Mouse (Mus musculus) yolk sac, embryonic 10.5 days (tissue): ENCODE results near the gene Phf21b.

Experiments used
- DNase-seq: peaks from one replicate; pipeline ENCODE4 v3.0.0-alpha.2; 2017; ENCODE audit warnings: low spot score

Gene Phf21b

GRCm38 (mm10) chr15:84846216-84846615 is 9.6 kb downstream of the Phf21b start:
- DNase-seq = no peak

- no peak for DNase-seq
Measured at GRCm38 (mm10) chr15:84844831-84845230, 11.0 kb downstream of the Phf21b start.

GRCm38 (mm10) chr15:84843034-84843433 is 12.8 kb downstream of the Phf21b start:
- DNase-seq = no peak

GRCm38 (mm10) chr15:84841925-84842821 is 13.7 kb downstream of the Phf21b start:
- no peak for DNase-seq

GRCm38 (mm10) chr15:84840560-84840959 is 15.3 kb downstream of the Phf21b start:
- no peak for DNase-seq

- DNase-seq = no peak
Measured at GRCm38 (mm10) chr15:84839521-84839920, 16.3 kb downstream of the Phf21b start.

GRCm38 (mm10) chr15:84837896-84838295 is 18.0 kb downstream of the Phf21b start:
- DNase-seq = no peak

- DNase-seq = peak; percentile 82
Measured at GRCm38 (mm10) chr15:84829416-84829815, 26.4 kb downstream of the Phf21b start.

GRCm38 (mm10) chr15:84828603-84829002 is 27.2 kb downstream of the Phf21b start:
- no peak for DNase-seq

- DNase-seq = no peak
Measured at GRCm38 (mm10) chr15:84823086-84823485, 32.8 kb downstream of the Phf21b start.

- DNase-seq = no peak
Measured at GRCm38 (mm10) chr15:84820811-84821210, 35.0 kb downstream of the Phf21b start.

GRCm38 (mm10) chr15:84818284-84818683 is 37.6 kb downstream of the Phf21b start:
- no peak for DNase-seq

GRCm38 (mm10) chr15:84817589-84817988 is 38.3 kb downstream of the Phf21b start:
- DNase-seq = no peak

- DNase-seq = no peak
Measured at GRCm38 (mm10) chr15:84815171-84815570, 40.7 kb downstream of the Phf21b start.

GRCm38 (mm10) chr15:84812831-84813357 is 43.0 kb downstream of the Phf21b start:
- DNase-seq = no peak

GRCm38 (mm10) chr15:84811126-84811525 is 44.7 kb downstream of the Phf21b start:
- DNase-seq = no peak

- DNase-seq = no peak
Measured at GRCm38 (mm10) chr15:84809275-84809952, 46.4 kb downstream of the Phf21b start.

GRCm38 (mm10) chr15:84803685-84804084 is 52.2 kb downstream of the Phf21b start:
- no peak for DNase-seq

- no peak for DNase-seq
Measured at GRCm38 (mm10) chr15:84800132-84800531, 55.7 kb downstream of the Phf21b start.

GRCm38 (mm10) chr15:84793649-84794048 is 62.2 kb downstream of the Phf21b start:
- no peak for DNase-seq

- no peak for DNase-seq
Measured at GRCm38 (mm10) chr15:84787161-84787560, 68.7 kb downstream of the Phf21b start.

- DNase-seq = no peak
Measured at GRCm38 (mm10) chr15:84784812-84785211, 71.0 kb downstream of the Phf21b start.

GRCm38 (mm10) chr15:84778587-84778986 is 77.3 kb downstream of the Phf21b start:
- no peak for DNase-seq
